ENCODE assay signal across 8 mouse cellular contexts in the genomic region with DNA sequence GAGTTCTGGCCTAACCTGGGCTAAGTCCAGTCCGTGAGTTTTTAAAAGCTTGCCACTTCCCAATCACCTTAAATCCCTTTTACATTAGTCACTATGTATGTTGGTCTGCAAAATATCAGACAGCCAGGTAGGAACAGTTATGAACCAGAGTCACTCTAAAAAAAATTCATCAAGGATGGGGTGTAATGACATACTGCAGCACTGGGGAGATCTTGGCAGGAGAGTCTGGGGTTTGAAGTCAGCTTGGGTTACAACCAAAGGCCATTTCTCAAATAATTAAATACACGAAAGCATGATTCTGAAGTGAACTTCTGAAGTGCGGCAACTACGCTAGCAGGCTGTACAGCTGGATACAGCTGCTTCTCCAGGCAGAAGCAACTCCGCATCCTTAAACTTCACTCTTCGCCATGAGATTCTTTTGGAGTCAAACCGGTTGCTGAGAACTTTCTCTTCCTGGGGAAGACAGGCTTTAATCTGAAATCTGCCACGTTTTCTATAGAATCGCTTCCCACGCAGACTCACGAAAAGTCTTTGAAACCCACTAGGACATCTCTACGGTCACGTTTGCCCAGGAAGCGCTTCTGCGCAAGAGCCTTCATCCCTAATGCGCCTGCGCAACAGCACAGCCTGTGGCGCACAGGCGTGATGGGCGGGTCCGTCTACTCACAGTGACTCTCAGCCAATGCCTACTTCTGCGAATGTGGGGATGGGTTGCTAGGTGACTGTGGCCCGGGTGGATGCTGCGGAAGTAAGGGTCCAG. TPM values are rescaled to one million over a fixed set of nuclear protein-coding genes. Genes with fewer than 3 reads are reported as not detected.
A peak's percentile ranks its signal among the peaks of the same experiment; 100 is the strongest.
DNase-seq lines count a peak whose midpoint lies in the region; ATAC-seq lines count a peak whose summit lies in the region.

No protein-coding gene starts in this region.

- no peaks in the 10 kb centered on the region for H3K9me3 ChIP-seq in hindbrain, embryonic 14.5 days (ENCODE audit: control insufficient read depth, low read length)

- WGBS in hindbrain, embryonic 14.5 days: 6% methylated on average over 24 of the region's 24 CpGs

- no peaks in the 10 kb centered on the region for H3K27me3 ChIP-seq in hindbrain, embryonic 14.5 days (ENCODE audit: control insufficient read depth, insufficient read depth, low read length)

- H3K36me3 ChIP-seq in hindbrain, embryonic 14.5 days (replicated peaks; ENCODE audit: control insufficient read depth, insufficient read depth): no peaks in the 10 kb centered on the region

- no peak overlapping the region for H3K27ac ChIP-seq in hindbrain, embryonic 14.5 days

- DNase-seq in T-cell, adult 2 months (ENCODE audit: low spot score): peak; percentile 91
- DNase-seq in cerebellum, postnatal 25 days: peak; percentile 87 to 94
- DNase-seq in frontal cortex, postnatal 25 days (ENCODE audit: low spot score in 2 of 2): peak; percentile 74 to 87
- DNase-seq in hindbrain, embryonic 14.5 days (ENCODE audit: low spot score): peak; percentile 90
- DNase-seq in layer of hippocampus, postnatal 36 days: peak; percentile 92 to 93
- peak; percentile 92 for DNase-seq in lung, postnatal 25 days (ENCODE audit: low spot score)
- peak; percentile 71 for DNase-seq in retina, adult 2 months (ENCODE audit: low read depth, low spot score)
- DNase-seq in thymus, postnatal 25 days: peak; percentile 90

- H3K4me1 ChIP-seq in hindbrain, embryonic 14.5 days (replicated peaks; ENCODE audit: control insufficient read depth, insufficient read depth, low read length): peaks cover 5% of the 10 kb centered on the region; the same call in 1 of the 2 replicates

- peak overlapping the region; percentile 80 for H3K4me2 ChIP-seq in hindbrain, embryonic 14.5 days (replicated peaks)

- peak; percentile 97 for ATAC-seq in hindbrain, embryonic 14.5 days (ENCODE audit: low FRiP score)

- peak overlapping the region; percentile 35 for H3K4me3 ChIP-seq in hindbrain, embryonic 14.5 days (replicated peaks; ENCODE audit: low read length)

- H3K9ac ChIP-seq in hindbrain, embryonic 14.5 days: peak overlapping the region; percentile 57

RNA-seq across cellular contexts. Expression of a gene that starts 11.4 kb away (rescaled TPM):
- polyA plus RNA-seq in hindbrain, embryonic 14.5 days (2014; fragmentation: Nextera tagmentation; extraction: Ambion mirVana): 12.0 and 12.1 TPM in 2 replicates
- total RNA-seq in layer of hippocampus, postnatal 36 days (2021): 10 to 100 TPM; 45.1 to 46.9 TPM

RNA-seq across cellular contexts. Expression of a gene that starts 11.8 kb away (rescaled TPM):
- 0.23 TPM in 1 of 2 replicates, not detected in the other for polyA plus RNA-seq in hindbrain, embryonic 14.5 days (2014; fragmentation: Nextera tagmentation; extraction: Ambion mirVana)
- under 1 TPM in 1 of 2 experiments, not detected in 1; 0.32 TPM for total RNA-seq in layer of hippocampus, postnatal 36 days (2021)

RNA-seq across cellular contexts. Expression of a gene that starts 49.2 kb away (rescaled TPM):
- polyA plus RNA-seq in hindbrain, embryonic 14.5 days (2014; fragmentation: Nextera tagmentation; extraction: Ambion mirVana): 0.29 TPM in 1 of 2 replicates, not detected in the other
- not detected for total RNA-seq in layer of hippocampus, postnatal 36 days (2021)

RNA-seq across cellular contexts. Expression of a gene that starts 56.1 kb away (rescaled TPM):
- 5.5 and 6.3 TPM in 2 replicates for polyA plus RNA-seq in hindbrain, embryonic 14.5 days (2014; fragmentation: Nextera tagmentation; extraction: Ambion mirVana)
- total RNA-seq in layer of hippocampus, postnatal 36 days (2021): 10 to 100 TPM; 43.3 to 45.0 TPM

RNA-seq across cellular contexts. Expression of a gene that starts 58.8 kb away (rescaled TPM):
- polyA plus RNA-seq in hindbrain, embryonic 14.5 days (2014; fragmentation: Nextera tagmentation; extraction: Ambion mirVana): 17.6 and 18.7 TPM in 2 replicates
- total RNA-seq in layer of hippocampus, postnatal 36 days (2021): 10 to 100 TPM; 19.9 to 21.1 TPM
